Mouse (Mus musculus) lung, postnatal 36 days (tissue): Measurements from ENCODE around the gene Nap1l5.
"Not testable (repeated sequence)": the region's sequence is repeated elsewhere in the genome, so short reads cannot be mapped to it uniquely, and the experiment has no call there.

Experiments used
- DNase-seq: peaks from one replicate; pipeline ENCODE4 v3.0.0; 2022; ENCODE audit warnings: mixed read lengths

Nap1l5 gene

GRCm38 (mm10) chr6:58903171-58903570, 3.7 kb downstream of the Nap1l5 start:
- no peak for DNase-seq

- DNase-seq, result no peak
Observed at GRCm38 (mm10) chr6:58900536-58900935, 6.3 kb downstream of the Nap1l5 start.

DNA sequence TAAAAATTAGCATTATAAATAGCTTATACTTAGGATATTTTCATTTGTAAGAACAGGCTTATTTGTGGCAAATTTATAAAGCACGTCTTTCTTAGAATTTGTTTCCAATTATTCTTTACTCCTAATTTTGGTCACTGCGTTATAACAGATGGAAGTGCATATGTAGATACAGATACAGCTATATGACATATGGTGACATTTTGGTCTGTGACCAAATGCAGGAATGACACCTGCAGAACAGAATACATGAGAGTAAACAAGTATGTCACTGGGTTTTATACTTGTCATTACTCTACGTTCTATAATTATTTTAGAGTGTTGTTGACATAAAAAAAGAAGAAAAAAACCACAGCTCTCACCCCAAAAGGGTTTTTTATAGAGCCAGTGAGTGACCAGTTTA, 7.8 kb downstream of the Nap1l5 start:
- DNase-seq, result no peak

DNA sequence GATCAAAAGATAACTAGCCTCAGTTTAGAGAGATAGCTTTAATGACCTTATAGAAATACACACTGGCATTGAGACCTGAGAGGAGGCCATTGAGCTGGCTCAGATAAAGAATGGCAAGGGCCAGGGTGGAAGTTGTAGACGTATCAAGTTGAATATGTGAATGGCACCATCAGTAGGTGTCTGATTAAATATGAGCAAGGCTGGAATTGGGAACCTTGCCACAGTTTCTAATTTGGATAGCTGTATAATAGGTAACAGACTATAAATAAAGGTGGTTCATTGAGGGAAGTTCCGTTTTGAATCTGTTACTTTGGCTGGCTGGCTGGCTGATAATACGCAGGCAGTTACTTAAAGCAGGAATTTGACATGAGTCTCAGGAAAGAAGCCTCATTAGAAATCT, 10.2 kb downstream of the Nap1l5 start:
- no peak for DNase-seq

GRCm38 (mm10) chr6:58894994-58895393, 11.9 kb downstream of the Nap1l5 start:
- DNase-seq, result no peak

- no peak for DNase-seq
Observed at GRCm38 (mm10) chr6:58893307-58893706, 13.6 kb downstream of the Nap1l5 start.

- DNase-seq, result no peak
Observed at GRCm38 (mm10) chr6:58889917-58890316, 17.0 kb downstream of the Nap1l5 start.

- DNase-seq, result no peak
Observed at GRCm38 (mm10) chr6:58882271-58882670, 24.6 kb downstream of the Nap1l5 start.

DNA sequence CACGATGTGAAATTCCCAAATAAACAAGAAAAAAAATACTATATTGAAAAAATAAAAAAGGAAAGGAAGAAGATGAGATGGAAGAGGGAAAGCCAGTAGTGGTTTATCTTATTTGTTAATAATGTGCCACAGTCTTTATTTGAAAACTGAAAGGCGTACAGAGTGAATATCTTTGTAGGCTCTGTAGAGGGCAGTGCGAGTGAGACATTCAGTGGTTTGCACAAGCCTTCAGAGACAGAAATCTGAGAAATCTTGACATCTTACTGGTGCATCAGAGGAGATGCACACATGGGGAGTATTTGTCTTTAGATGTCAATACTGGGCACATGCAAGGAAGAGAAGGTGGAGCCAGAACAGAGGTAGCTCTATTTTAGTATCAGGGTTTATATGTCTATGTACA, 25.5 kb downstream of the Nap1l5 start:
- DNase-seq, result no peak

DNA sequence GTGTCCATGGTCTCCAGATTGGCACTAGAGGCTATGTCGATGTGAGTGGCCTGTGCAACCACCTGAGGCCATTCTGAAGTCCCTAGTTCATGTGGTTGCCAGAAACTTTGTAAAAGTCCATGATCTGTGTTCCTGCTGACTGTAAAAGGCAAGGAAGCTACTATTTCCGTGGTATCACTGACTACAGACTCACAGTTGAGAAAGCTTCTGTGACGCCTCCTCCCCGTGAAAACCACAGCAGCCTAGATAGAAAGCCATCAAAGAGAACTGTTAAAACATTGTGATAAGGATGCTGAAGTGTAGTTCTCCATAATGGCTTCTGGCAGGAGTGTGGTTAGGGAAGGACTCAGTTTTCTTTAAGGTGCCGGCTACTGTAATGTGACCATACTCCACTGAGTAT, 26.0 kb downstream of the Nap1l5 start:
- no peak for DNase-seq

DNA sequence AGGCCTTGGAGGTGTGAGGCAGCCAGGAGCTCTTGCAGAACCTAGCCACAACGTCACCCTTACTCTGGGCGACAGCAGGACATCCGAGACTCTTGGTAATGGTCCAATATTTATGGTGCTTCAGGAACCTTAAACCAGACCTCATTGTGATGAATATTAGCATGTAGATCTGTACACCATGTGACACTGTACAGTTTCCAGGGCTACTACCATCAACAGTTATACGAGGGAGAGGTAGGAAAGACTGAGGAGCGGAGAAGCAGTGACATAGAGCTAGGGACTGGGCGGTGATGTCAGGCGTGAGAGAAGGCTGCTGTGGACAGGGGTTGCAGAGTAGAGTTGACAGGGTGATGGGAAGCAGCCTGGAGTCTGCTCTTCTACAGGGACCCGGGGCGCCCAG, 26.9 kb downstream of the Nap1l5 start:
- DNase-seq, result no peak

- DNase-seq, result no peak
Observed at GRCm38 (mm10) chr6:58879572-58879971, 27.3 kb downstream of the Nap1l5 start.

DNA sequence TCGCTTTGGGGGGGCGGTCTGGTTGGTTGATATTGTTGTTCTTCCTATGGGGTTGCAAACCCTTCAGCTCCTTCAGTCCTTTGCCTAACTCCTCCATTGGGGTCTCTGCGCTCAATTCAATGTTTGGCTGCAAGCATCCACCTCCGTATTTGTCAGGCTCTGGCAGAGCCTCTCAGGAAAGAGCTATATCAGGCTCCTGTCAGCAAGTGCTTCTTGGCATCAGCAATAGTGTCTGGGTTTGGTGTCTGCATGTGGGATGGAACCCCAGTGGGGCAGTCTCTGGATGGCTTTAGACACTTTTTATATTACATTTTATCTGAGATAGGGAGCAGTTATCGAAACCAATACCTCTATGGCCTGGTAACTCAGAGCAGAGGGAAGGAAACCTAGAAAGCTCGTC, 39.0 kb downstream of the Nap1l5 start:
- DNase-seq, result not testable (repeated sequence)

GRCm38 (mm10) chr6:58863631-58864235, 43.1 kb downstream of the Nap1l5 start:
- no peak for DNase-seq

DNA sequence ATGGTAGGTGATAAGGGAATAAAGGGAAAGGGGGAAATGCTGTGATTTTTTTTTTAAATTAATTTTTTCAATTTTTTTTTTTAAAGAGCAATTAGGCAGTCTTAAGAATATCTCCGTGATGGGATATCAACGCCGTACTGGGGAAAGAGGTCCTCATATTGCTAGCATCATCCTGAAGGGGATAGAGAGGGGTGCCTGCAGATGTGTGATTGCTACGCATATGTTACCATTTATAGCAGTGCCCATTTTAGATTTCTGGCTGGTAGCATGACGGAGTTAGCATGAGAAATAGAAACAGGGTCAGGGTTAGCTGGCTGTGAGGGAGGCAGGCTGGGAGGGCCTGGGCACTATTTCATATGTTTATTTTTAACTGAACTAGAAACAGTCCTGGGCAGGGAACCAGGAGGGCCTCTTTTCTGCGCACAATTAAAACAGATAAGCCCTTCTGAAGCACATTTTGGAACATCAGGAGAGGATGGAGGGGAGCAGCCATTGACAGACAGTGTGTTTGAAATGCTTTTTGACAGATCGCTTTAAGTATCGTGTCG, 44.4 kb downstream of the Nap1l5 start:
- DNase-seq, result peak; percentile 12

DNA sequence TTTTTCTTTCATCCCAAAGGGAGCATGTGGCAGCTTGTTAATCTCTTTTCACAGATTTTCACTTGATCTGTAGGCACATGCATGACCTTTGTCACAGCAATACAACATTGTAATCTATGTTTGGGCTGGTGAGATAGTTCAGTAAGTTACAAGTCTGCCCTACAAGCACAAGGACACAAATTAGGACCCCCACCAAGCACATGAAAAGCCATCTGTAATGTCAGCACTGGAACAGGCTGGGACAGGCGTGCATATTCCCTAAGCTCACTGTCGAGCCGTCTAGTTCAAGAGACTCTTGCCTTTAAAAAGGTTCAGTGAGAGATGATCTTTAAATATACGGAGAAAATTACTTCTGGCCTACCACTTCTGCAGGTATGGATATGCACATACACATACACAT, 47.4 kb downstream of the Nap1l5 start:
- DNase-seq, result no peak

GRCm38 (mm10) chr6:58856494-58856893, 50.4 kb downstream of the Nap1l5 start:
- DNase-seq, result no peak

DNA sequence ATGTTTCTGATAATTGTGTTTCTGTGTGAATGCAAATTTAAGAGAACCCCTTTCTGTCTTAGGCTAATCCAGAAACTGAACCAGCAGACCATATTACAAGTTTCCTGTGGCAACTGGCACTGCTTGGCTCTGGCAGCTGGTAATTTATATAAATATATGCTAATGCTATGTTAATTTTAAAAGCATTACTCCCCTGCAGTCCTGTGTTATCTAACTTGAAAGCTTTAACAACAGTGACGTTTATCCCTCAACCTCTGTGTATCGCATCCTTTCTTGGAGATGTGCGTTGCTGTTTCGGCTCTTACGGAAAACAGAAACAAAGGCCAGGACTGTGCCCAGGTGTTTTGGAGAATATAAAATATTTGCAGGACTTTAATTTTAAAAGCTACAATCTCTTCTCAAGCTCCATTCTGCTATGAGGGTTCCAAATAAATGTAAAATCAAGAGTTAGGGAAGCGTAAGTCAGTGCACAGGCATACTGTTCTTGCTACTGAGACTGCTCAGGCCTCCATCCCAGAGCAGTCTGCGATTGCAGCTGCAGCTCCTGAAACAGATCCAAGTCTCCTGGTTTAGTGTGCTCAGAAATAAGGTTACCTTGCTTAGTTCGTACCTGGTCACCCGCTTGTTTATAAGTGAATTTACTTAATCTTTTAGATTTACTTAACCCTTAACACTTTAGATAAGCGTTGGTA, 51.1 kb downstream of the Nap1l5 start:
- no peak for DNase-seq
